Mouse (Mus musculus) layer of hippocampus, adult 11-12 months (tissue): ENCODE results near the gene Ccdc92.

Experiments used
- DNase-seq: peaks from one replicate; pipeline ENCODE4 v3.0.0; 2022; ENCODE audit warnings: low spot score

Ccdc92 gene

DNA sequence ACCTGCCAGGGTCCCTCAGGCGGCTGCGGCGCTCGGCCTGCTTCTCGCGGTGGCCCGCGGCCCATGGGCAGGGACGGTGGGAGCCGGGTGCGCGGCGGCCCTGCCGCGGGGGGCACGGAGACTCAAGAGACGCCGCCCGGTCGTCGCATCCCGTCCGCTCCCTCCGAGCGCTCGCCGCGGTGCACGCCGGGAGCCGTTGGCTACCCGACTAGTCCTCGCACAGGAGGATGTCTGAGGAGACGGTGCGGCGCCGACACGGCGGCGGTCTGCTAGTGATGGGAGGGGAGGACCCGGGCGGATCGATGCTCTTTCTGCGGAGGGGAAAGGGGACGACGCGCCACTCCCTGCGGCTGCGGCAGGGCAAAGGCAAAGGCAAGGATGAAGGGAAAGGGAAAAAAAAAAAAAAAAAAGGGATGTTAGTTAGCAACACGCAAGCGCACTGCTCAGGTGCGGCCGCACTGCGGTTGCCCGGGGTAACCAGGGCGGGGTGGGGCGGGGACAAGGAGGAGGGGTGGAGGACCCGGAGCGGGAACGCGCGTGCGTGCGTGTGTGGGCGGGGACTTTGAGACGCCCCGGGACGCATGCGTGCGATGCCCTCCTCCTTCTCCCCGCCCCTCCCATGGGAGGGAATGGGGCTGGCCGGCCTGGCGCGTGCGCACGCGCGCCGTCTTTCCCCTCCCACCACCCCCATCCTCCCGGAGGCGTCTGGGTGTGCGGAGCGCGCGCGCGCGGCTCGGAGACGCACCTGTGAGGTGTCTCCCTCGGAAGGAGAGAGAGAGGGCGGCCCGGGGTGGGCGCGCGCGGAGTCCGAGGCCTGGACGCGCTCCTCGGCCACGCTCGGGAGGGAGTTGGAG lies at the start of gene Ccdc92, which contains the start of gene Zfp664:
TSS of gene Ccdc92 (minus strand) at position 412 of the 854 bp plus-strand sequence.
TSS of gene Zfp664 (plus strand) at position 679 of the 854 bp plus-strand sequence.
- DNase-seq: peak; percentile 98

DNA sequence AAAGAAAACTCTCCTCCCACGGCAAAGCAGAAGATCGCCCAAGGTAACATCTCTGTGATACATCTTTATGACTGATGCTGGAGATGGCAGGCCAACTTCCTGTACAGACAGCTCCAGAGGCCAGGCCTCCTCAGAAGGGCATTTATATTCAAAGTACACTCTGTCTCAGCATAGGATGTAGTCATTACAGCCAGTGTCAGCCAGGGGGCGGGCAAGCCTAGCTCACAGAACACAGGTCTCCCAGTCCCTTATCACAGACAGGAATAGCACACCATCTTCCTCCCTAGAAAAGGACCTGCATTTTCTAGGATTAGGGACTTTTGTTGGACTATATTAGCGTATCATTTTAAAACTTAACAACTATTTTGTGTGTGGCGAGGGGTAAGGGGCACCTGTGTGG lies 46.6 kb upstream of the Ccdc92 start:
- peak; percentile 79 for DNase-seq

GRCm38 (mm10) chr5:124906890-124907289 lies 44.7 kb upstream of the Ccdc92 start:
- no peak for DNase-seq

DNA sequence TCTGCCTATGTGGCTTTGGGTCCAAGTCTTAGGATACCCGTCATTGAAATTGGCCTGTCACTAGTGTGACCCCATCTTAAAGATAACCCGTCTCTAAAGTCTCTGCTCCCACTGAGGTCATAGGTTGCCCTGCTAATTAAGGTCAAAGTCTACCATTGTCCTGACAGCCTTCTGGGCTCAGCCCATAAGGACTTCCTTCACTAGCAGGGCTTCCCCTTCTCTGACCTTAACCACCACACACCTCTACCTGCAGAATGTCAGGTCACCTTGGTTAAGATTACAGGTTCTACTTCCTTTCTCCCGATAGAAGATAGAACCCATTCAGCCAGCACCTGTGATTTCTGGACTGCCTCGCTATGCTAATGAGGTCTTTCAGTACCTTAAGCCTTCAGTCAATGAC lies 41.6 kb upstream of the Ccdc92 start:
- DNase-seq: no peak

DNA sequence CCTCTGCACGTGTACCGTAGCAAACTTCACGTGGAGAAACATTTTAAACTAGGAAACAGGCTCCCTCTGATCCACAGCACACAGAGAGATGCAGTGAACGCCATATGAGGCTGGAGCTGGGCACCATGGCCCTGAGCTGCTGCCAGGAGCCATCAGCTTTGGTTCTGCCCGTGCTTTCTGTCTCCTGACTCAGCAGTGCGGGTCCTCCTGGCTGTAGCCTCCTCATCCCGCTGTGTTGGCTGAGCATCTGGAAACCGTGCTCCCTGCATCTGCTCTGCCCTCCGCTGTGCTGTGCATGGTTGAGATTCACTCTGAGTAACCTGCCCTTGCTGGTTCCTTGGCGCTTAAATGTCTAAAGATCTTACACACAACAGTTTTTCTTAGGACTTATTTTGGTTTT lies 40.0 kb upstream of the Ccdc92 start:
- no peak for DNase-seq

GRCm38 (mm10) chr5:124901675-124902074 lies 39.5 kb upstream of the Ccdc92 start:
- peak; percentile 77 for DNase-seq

DNA sequence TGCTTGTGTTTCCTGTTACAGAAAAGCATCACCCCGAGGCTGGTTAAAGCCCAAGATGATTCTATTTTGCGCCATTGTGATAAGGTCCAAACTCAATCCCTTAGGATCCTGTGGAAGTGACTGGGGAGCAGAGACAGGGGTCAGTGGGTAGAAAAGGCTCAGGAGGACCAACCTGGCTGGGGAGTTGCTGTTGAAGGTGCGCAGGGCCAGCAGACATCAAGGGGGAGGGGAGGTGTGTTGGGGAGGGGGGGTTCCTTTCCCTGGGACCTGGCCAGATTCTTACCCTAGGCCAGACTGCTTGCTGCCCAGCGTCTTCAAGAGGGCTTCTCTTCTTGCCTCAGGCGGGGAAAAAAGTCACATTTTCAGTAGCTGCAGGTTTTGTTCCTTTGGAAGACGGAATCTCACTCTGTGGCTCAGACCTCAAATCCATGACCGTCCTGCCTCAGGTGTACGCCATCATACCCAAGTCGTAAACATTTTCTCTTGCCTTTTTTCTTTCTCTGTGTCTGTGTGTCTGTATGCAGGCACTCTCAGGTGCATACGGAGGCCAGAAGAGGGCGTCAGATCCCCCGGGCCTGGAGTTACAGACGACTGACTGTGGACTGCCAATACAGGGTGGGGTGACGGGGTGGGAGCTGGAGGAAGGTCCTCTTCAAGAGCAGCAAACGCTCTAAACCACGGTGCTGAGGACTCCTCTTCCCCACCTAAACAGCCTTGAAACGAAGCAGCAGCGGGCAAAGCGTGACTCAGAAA lies 38.7 kb upstream of the Ccdc92 start:
- no peak for DNase-seq

DNA sequence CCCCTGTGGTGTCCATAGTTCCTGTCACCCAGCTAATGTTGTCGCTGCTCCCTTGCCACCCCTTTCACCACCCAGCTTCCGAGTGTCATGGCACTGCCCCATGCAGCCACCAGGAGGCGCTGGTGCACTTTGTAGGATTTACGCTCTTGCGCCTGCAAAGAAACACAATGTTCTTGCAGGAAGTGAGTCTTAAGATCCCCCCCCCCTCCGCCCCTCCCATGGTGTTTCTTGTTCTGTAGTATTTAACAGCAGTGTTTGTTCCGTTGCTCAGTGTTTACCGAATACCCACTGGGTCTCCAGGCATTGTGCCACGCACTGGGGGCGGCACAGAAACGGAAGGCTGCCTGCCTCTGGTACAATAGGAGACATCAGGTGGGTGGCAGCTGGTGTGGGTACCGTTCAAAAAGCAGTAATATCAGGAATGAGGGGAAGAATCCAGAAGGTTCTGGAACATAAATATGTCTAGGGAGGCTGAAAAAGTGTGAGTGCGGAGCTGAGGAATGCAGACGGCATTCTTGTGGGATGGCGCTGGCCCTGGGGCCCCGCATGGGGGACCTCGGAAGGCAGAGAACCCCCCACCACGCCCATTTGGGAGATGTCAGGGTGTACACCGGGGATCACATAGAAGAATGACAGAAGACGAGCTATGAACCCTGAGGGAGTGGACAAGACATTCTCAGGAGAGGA lies 37.9 kb upstream of the Ccdc92 start:
- peak; percentile 88 for DNase-seq

- DNase-seq: no peak
Observed at GRCm38 (mm10) chr5:124896135-124896534, 33.9 kb upstream of the Ccdc92 start.

GRCm38 (mm10) chr5:124891921-124892370 lies 29.7 kb upstream of the Ccdc92 start:
- no peak for DNase-seq

DNA sequence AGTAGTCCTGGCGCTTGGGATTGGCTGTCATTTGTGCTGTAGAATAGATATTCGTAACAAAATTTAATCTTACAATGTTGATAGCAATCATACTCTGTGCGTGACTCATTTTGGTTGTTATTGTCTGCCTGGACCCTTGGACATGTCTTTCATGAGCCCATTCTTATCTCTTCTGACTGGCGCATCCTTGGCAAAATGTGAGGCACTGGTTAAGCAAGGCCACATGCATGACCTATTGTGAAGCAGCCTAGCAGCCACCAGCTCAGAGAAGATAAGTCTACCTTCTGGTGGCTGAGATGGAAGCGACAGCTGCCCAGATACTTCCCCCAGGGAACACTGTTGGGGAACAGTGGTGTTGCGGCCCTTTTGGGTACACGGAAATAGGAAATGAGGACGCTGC lies 26.4 kb upstream of the Ccdc92 start:
- DNase-seq: no peak

DNA sequence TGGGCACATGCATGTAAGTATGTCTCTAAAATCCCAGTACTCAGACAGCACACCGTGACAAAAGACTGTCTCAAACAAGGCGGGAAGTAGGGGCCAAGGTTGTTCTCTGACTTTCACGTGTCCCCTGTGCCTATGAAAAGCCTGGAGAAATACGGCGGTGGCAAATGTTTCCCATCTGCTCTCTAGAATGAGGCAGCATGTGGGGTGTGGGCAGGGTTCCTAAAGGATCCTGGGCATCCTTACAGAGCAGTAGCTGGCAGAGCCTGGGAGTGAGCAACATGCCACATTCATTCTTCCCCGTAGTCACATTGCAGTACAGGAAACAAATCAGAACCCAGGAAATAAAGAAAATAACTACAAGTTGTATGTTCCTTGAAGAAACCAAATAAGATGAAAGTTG lies 21.7 kb upstream of the Ccdc92 start:
- DNase-seq: peak; percentile 79

DNA sequence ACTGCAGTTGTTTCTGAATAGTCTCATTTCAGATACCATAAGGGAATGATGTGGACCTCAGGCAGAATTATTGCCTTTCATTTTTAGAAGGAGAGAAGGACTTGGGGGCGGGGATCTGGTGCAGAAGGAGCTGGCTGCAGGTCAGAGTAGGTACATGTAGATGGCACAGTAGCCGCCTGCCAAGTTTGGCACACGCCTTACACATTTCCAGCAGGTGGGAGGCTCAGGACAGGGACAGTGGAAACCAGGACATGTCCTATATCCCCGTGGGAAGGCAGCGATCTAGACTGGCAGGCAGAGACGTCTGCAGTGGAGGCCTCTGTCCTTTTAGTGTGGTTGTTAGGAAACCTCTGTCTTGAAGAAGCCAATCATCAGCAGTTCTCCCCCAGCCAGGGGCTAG lies 17.6 kb upstream of the Ccdc92 start:
- no peak for DNase-seq

DNA sequence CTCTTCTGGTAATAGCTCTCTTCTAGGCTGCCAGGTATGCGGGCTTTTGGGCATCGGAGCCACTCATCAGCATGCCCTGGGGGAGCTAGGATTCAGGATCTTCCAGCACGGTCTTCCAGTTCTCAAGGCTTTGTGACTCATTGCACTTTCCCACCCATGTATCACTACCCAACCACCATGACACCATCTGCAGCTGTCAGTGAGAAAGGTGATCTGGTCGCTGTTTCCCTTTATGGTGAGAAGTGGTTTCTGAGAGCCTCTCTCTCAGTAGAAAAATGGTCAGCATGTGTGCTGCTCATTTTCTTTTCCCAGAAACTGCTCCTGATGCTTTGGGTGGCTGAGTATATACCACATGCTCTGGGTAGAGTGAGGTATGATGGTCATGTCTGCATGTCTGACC lies 17.0 kb upstream of the Ccdc92 start:
- DNase-seq: no peak

DNA sequence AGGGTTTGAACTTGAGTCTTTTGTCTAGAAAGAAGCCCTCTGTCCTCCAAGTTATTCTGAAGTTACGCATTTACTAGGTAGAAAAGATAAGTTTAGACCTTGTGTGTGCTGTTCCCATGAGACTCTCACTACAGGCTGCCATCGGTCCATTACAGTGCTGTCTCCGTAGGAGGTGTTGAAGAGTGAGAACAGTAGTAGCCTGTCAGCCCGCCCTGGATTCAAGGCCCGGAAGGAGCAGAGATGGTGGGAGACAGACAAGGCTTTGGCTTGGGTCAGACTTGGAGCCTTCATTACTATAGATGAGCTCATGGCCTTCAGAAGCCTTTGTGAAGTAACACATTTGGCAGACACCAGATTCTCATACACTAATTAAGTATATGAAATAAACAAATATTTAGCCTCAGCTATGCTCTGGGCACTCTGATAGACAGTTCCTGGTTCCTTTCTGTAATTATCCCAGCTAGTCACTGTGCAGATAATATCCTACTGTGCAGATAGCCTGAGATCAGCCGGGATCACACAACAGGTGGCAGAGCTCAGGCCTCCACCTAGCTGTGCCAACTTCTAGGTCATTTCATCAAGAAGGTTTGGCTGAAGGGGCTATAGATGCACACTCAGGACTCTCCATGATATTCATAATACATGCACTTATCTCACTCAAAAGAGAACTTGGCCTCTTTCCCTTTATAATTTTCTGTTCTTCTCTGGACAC lies 11.8 kb upstream of the Ccdc92 start:
- no peak for DNase-seq

DNA sequence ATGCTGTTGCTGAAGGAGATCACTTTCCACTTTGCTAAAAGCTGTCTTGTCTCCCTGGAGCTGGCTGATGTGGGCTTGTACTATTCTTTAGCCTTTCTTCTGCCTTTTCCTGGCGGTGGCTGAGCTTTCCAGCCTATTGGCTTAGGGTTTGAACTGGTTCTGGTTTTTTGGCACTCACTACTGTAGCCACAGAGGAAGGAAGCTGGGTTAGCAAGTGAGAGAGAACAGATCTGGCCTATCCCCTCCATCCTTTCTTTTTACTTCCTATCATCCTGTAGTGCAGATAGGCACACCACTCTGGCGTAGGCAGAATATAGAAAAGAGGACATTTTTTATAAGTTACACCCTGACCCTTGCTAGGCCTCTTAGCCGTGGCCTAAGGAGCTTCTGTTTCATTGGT lies 10.9 kb upstream of the Ccdc92 start:
- DNase-seq: no peak

- no peak for DNase-seq
Observed at GRCm38 (mm10) chr5:124872033-124872432, 9.8 kb upstream of the Ccdc92 start.

DNA sequence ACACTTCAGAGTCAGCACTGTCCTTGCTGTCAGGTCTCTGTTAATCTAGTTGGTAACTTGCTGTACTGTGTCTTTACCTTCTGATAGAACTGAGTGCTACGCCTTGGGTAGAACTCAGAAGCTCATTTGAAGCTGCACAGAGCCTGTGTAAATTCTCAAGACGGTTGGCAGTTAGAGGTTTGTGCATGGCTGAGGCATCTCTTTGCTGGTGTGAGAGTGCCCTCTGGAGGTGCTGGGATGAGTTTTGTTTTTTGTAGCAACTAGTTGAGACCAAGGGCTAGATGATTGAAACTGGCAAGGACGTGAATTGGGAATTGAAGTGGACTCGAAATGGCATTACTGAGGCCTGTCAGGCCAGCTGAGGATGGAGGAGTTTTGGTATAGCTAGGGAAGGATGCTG lies 6.8 kb upstream of the Ccdc92 start:
- DNase-seq: peak; percentile 78

DNA sequence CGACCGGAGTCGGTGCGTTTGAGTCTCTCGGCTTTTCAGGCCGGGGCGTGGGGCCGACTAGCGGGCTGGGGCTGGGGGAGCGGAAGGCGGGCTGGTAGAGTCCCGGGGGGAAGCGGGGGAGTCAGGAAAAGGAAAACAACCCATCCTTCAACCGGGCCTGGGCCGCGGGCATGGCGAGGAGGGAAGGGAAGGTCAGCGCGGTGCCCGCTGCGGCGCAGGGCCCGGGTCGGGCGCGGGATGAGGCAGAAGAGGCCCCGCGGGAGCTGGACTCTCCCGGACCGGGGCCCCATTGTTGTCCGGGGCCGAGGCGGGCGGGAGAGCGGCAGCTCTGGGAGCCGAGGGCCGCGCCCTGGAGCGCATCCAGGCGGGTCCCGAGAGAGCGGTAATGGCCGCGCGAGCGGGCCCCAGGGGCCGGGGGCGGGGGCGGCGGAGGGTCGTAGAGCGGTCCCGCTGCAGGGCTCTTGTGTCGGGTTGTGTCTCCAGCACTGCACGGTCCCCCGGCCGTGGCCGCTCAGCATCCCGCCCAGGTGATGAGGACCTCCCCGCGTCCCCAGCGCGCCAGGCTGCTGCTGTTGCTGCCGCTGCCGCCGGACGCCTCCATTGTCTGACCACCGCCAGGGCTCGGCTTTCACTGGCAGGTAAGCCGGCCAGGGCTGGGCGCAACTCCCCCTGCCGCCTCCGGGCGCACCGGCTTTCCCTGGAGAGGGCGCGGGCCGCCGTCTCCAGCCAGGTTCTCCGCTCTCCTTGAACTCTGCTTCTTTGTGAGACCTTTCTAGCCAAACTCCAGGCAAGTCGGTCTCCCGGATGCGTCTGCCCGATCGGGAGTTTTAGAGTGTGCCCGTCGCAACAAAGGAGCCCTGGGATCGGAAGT lies 882 bp upstream of the Ccdc92 start:
- no peak for DNase-seq

DNA sequence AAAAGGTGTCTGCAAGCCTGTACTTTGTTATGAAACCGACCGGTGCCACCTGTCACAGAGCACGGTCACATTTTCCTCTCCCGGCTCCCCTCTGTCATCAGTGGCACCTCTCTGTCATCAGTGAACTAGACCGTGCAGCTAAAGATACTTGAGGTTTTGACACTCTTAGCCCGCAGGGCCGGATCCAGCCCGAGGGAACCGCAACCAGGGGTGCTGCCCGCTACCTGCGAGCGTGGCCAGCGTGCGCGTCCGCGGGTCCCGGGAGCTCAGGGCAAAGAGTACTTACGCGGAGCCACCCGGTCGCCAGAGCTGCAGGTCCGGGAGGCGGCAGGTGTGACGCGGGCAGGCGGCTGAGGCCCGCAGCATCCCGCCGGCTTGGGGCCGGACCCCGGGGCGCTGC lies 761 bp downstream of the Ccdc92 start:
- DNase-seq: peak; percentile 35

DNA sequence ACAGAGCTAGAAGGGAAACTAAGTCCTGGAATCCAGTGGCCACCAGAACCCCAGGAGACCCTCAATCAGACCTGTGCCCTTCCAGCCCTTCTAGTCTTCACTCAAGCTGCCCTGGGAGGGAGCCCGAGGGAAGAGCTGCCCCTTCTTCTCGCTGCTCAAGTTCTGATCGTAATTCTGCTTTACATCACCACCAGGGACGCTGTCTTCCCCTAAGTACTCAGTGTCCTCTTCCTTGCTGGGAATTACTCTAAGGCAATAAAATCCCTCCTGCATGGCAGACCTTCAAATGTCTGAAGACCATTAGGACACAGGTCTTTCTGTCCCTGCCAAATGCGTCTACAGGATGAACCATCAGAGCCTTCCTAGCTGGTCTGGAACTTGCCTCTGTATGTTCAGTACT lies 2.2 kb downstream of the Ccdc92 start:
- DNase-seq: no peak
